Mouse (Mus musculus): Measurements from ENCODE around the gene Il27ra. TPM values are rescaled to one million over a fixed set of nuclear protein-coding genes. Genes with fewer than 3 reads are reported as not detected.

Il27ra gene
- total and polyA plus RNA-seq, 2 experiments from 2014 or later, result 2.6 to 3.9 TPM

- ATAC-seq (ENCODE audit: insufficient read depth, low read depth), result no peak
- peak overlapping the region; percentile 23 for H3K27ac ChIP-seq (ENCODE audit: low read depth)
- peaks cover 44% of the 10 kb centered on the region for H3K4me1 ChIP-seq (ENCODE audit: control insufficient read depth, insufficient read depth)
- no peaks in the 10 kb centered on the region for H3K9me3 ChIP-seq (replicated peaks; ENCODE audit: control insufficient read depth, low read length)
- H3K9ac ChIP-seq (replicated peaks; ENCODE audit: low read depth, low read length), result no peak overlapping the region
- DNase-seq (ENCODE audit: low spot score), result no peak
- no peak overlapping the region for H3K4me3 ChIP-seq (ENCODE audit: low read depth, low read length)
- no peaks in the 10 kb centered on the region for H3K36me3 ChIP-seq (replicated peaks; ENCODE audit: control insufficient read depth, insufficient read depth, low read length)
- no peak overlapping the region for H3K4me2 ChIP-seq (ENCODE audit: low read depth, low read length)
- no peak for TF ChIP-seq EP300 (IDR thresholded peaks at IDR 0.05; ENCODE audit: low read depth)
- TF ChIP-seq CTCF (IDR thresholded peaks at IDR 0.05; ENCODE audit: low read depth), result no peak
- no peaks in the 10 kb centered on the region for H3K27me3 ChIP-seq (ENCODE audit: control insufficient read depth, insufficient read depth, low read length)
- WGBS, result 27% methylated on average over 1 of the region's 1 CpGs
Measured at GRCm38 (mm10) chr8:84069169-84069568, 26.8 kb upstream of the Il27ra start.

- no peak overlapping the region for H3K4me3 ChIP-seq (ENCODE audit: low read depth, low read length)
- 44% methylated on average over 12 of the region's 12 CpGs for WGBS
- no peak for TF ChIP-seq EP300 (IDR thresholded peaks at IDR 0.05; ENCODE audit: low read depth)
- no peak for TF ChIP-seq CTCF (IDR thresholded peaks at IDR 0.05; ENCODE audit: low read depth)
- peak overlapping the region; percentile 21; the same call in 1 of the 2 replicates for H3K4me2 ChIP-seq (ENCODE audit: low read depth, low read length)
- H3K27ac ChIP-seq (ENCODE audit: low read depth), result peak overlapping the region; percentile 23
- DNase-seq (ENCODE audit: low spot score) (no peak), ATAC-seq (ENCODE audit: insufficient read depth, low read depth) (no peak)
- peaks cover 44% of the 10 kb centered on the region for H3K4me1 ChIP-seq (ENCODE audit: control insufficient read depth, insufficient read depth)
- H3K9ac ChIP-seq (replicated peaks; ENCODE audit: low read depth, low read length), result no peak overlapping the region
- H3K36me3 ChIP-seq (replicated peaks; ENCODE audit: control insufficient read depth, insufficient read depth, low read length), result no peaks in the 10 kb centered on the region
- no peaks in the 10 kb centered on the region for H3K27me3 ChIP-seq (ENCODE audit: control insufficient read depth, insufficient read depth, low read length)
- H3K9me3 ChIP-seq (replicated peaks; ENCODE audit: control insufficient read depth, low read length), result no peaks in the 10 kb centered on the region
Measured at GRCm38 (mm10) chr8:84068316-84069035, 26.1 kb upstream of the Il27ra start.

GRCm38 (mm10) chr8:84067911-84068310 is 25.5 kb upstream of the Il27ra start:
- DNase-seq (ENCODE audit: low spot score), result no peak
- 71% methylated on average over 7 of the region's 7 CpGs for WGBS
- Histone ChIP-seq H3K27ac (ENCODE audit: low read depth) (peak overlapping the region; percentile 98), H3K4me2 (ENCODE audit: low read depth, low read length) (peak overlapping the region; percentile 57), H3K4me1 (ENCODE audit: control insufficient read depth, insufficient read depth) (peaks cover 44% of the 10 kb centered on the region), H3K36me3 (replicated peaks; ENCODE audit: control insufficient read depth, insufficient read depth, low read length) (no peaks in the 10 kb centered on the region), H3K9me3 (replicated peaks; ENCODE audit: control insufficient read depth, low read length) (no peaks in the 10 kb centered on the region), H3K27me3 (ENCODE audit: control insufficient read depth, insufficient read depth, low read length) (no peaks in the 10 kb centered on the region), H3K4me3 (ENCODE audit: low read depth, low read length) (peak overlapping the region; percentile 97), H3K9ac (replicated peaks; ENCODE audit: low read depth, low read length) (no peak overlapping the region)
- no peak for ATAC-seq (ENCODE audit: insufficient read depth, low read depth)
- no peak for TF ChIP-seq EP300 (IDR thresholded peaks at IDR 0.05; ENCODE audit: low read depth)

GRCm38 (mm10) chr8:84067047-84067573 is 24.7 kb upstream of the Il27ra start:
- Histone ChIP-seq H3K4me2 (ENCODE audit: low read depth, low read length) (peak overlapping the region; percentile 57), H3K4me1 (ENCODE audit: control insufficient read depth, insufficient read depth) (peaks cover 44% of the 10 kb centered on the region), H3K27ac (ENCODE audit: low read depth) (peak overlapping the region; percentile 98), H3K9ac (replicated peaks; ENCODE audit: low read depth, low read length) (peak overlapping the region; percentile 77), H3K27me3 (ENCODE audit: control insufficient read depth, insufficient read depth, low read length) (no peaks in the 10 kb centered on the region), H3K4me3 (ENCODE audit: low read depth, low read length) (peak overlapping the region; percentile 97), H3K9me3 (replicated peaks; ENCODE audit: control insufficient read depth, low read length) (no peaks in the 10 kb centered on the region), H3K36me3 (replicated peaks; ENCODE audit: control insufficient read depth, insufficient read depth, low read length) (no peaks in the 10 kb centered on the region)
- WGBS, result under 1% methylated on average over 48 of the region's 58 CpGs
- DNase-seq (ENCODE audit: low spot score) (peak; percentile 89), ATAC-seq (ENCODE audit: insufficient read depth, low read depth) (peak; percentile 76)
- TF ChIP-seq CTCF (IDR thresholded peaks at IDR 0.05; ENCODE audit: low read depth) (no peak), EP300 (IDR thresholded peaks at IDR 0.05; ENCODE audit: low read depth) (no peak)

GRCm38 (mm10) chr8:84066291-84066930 is 24.0 kb upstream of the Il27ra start, which contains the start of gene Rfx1:
TSS of gene Rfx1 (plus strand) at chr8:84066834.
- no peaks in the 10 kb centered on the region for H3K36me3 ChIP-seq (replicated peaks; ENCODE audit: control insufficient read depth, insufficient read depth, low read length)
- ATAC-seq (ENCODE audit: insufficient read depth, low read depth) (peak; percentile 96), DNase-seq (ENCODE audit: low spot score) (peak; percentile 99)
- peaks cover 38% of the 10 kb centered on the region for H3K4me1 ChIP-seq (ENCODE audit: control insufficient read depth, insufficient read depth)
- no peak for TF ChIP-seq CTCF (IDR thresholded peaks at IDR 0.05; ENCODE audit: low read depth)
- TF ChIP-seq EP300 (IDR thresholded peaks at IDR 0.05; ENCODE audit: low read depth), result peak; percentile 83
- peak within 1 kb of the TSS; percentile 98 for H3K27ac ChIP-seq (ENCODE audit: low read depth)
- WGBS, result under 1% methylated on average over 51 of the region's 51 CpGs
- H3K9me3 ChIP-seq (replicated peaks; ENCODE audit: control insufficient read depth, low read length), result no peaks in the 10 kb centered on the region
- H3K4me2 ChIP-seq (ENCODE audit: low read depth, low read length), result peak within 1 kb of the TSS; percentile 81
- H3K27me3 ChIP-seq (ENCODE audit: control insufficient read depth, insufficient read depth, low read length), result no peaks in the 10 kb centered on the region
- peak within 1 kb of the TSS; percentile 77 for H3K9ac ChIP-seq (replicated peaks; ENCODE audit: low read depth, low read length)
- H3K4me3 ChIP-seq (ENCODE audit: low read depth, low read length), result peak within 1 kb of the TSS; percentile 97
